Mouse (Mus musculus) heart, postnatal 25 days (tissue): ENCODE data around the gene Mpped2. TPM values are rescaled to one million over a fixed set of nuclear protein-coding genes. Genes with fewer than 3 reads are reported as not detected.

Source experiments
- DNase-seq: peaks from one replicate; pipeline ENCODE4 v3.0.0; 2022; ENCODE audit warnings: low spot score
- intact Hi-C: fragments of 180-260 bp; cut with DNase I; formaldehyde crosslinking; loops from one replicate; pipeline ENCODE4 v1.15.1; 2025
- total RNA-seq, 2 experiments: library from RNA; stranded (reverse); gene quantifications; 2 replicates each; pipeline ENCODE4 v1.2.3; 2021

Mpped2 gene
- 10 to 100 TPM; 18.1 to 18.7 TPM for total RNA-seq

DNA sequence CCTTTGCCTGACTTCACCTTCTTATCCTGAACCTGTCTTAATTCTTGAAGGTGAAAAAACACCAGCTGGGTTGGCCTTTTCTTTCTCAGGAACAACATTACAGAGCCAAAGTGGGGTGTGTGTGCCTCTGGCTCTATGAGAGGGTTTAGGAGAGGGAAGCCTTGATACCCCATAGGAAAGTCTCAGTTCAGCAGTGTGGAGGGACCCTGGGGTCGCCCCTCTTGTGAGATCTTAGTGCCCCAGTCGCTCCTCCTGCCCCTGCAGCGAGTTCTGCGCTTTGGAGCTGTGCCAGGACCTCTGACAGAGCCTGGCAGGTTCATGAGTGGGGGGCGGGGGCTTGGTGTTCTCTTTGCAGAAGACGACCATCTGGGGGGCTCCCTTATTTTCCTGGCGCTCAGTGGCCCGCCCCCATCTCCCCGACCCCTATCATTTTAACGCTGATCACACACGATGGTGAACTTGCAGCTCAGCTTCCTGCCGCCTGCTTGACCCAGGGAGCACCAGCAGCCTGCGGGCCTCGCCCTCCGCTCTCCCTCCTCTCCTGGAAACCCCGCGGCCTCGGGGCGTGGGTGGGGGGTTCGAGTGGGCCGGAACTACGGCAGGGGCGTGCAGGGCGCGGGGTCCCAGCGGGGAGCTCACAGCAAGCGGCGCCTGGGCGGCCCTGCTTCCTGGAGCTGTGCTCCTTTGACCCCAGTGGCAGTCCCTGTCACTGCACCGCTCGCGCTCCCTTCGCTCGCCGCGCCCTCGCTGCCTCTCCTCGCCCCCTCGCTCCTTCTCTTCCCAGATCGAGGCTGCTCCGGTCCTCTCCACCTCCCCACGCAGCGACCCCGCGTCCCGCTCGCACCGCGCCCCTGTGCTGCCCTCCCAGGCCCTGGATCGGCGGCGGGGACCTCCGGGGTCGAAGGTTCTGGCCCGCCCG lies at the start of gene Mpped2:
TSS of gene Mpped2 (plus strand) at position 487 of the 919 bp plus-strand sequence.
- intact Hi-C loops: loop anchor here (5.0 kb wide), 3 partner anchors 41 to 264 kb away; no protein-coding TSS in a partner anchor
- peak; percentile 26 for DNase-seq

DNA sequence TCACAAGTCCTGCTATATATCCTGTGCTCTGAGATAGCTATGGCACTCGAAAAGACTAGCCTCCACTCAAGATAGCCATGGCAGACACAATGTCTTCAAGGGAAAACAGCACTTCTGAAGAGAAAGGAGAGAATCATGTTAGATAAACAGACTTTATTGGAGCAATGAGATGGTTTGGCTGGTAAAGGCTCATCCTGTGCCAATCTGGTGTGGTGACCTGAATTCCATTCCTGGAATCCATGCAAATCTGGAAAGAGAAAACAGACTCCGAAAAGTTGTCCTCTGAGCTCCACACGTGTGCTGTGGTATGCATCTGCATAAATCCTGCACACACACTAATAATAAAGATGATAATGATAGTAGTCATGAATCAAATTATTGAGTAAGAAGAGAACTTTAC lies 48.3 kb upstream of the Mpped2 start:
- intact Hi-C loops: loop anchor here (10.0 kb wide), 1 partner anchor 210 kb away; no protein-coding TSS in a partner anchor

GRCm38 (mm10) chr2:106649686-106650570 lies 43.1 kb upstream of the Mpped2 start:
- intact Hi-C loops: loop anchor here (5.0 to 10.0 kb wide), 3 partner anchors 42 to 307 kb away; partner anchors contain the start of gene Mpped2
- peak; percentile 57 for DNase-seq

More for the DNA sequence above, 48.3 kb upstream of the Mpped2 start:
- no peak for DNase-seq

- intact Hi-C loops: loop anchor here (5.0 kb wide), 2 partner anchors 40 to 305 kb away; partner anchors contain the start of gene Mpped2
Measured at GRCm38 (mm10) chr2:106652151-106652550, 40.9 kb upstream of the Mpped2 start.

DNA sequence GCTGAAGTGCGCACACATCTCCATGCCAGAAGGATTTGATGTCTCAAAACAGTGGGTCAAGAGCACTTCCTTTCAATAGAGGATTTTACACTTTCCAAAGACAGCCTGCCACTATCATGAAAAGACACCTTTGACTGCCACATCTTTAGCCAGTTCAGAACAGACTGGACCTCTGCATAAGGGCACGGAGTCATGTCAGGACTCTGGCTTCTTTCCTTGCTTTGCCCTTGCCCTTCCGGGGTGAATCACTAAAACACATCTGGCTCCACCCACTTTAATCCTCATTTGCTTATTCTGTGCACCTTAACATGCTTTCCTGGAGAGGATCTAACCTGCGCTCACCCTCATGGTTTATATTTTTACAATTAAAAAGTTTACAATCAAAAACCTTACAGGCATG lies 40.3 kb upstream of the Mpped2 start:
- no peak for DNase-seq
- intact Hi-C loops: loop anchor here (5.0 kb wide), 2 partner anchors 40 to 305 kb away; partner anchors contain the start of gene Mpped2

More at GRCm38 (mm10) chr2:106652151-106652550, 40.9 kb upstream of the Mpped2 start:
- peak; percentile 2 for DNase-seq

DNA sequence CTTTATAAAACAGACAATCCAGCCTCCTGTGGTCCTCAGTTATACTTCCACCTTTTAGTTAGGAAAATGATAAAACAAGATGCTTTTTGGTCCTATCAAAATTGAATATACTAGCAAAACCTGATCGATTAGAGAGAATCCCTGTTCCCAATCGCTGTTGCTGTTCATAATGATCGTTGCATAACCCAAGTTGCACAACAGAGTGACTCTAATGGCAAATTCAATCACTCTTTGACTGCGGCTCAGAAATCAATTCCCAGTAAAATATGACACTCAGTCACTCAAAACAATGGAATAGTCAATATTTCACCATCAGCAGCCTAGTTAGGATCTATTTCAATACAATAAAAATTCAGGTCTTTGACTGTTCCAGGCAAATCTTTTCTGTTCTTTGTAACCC lies 39.8 kb upstream of the Mpped2 start:
- intact Hi-C loops: loop anchor here (5.0 kb wide), 2 partner anchors 39 to 304 kb away; partner anchors contain the start of gene Mpped2
- DNase-seq: no peak

DNA sequence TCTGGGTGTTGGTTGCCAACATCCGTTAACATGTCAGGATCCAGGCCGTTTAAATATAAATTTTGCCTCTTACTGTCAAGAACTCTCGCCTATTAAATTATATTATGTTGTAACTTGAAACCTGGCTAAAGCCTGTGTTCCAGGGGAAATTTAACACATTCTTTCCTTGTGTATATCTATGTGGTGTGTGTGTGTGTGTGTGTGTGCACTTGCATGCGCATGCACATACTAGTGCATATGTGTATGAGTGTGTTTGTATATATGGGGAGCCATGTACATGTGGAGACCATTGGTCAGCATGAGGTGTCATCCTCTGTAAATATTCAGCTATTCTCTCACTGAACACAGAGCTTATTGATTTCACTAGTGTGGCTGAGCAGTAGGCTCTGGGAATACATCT lies 37.8 kb upstream of the Mpped2 start:
- no peak for DNase-seq

DNA sequence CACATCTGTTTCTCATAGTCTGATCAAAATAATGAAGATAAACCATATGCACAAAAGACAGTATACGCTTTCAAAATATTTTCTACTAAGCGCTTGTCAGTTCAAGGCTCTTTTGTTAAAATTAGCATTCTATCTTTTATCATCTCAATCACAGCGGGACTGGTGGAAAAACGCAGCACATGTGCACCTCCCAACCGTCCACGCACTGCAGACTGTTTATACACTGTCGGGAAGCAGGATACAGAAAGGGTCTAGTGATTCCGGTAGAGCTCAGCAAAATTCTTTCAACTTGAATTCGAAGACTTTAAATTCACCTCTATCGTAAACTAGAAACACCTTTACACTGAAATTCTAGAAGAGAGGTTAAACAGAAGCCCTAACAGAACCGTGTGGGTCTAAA lies 27.8 kb upstream of the Mpped2 start:
- no peak for DNase-seq
- intact Hi-C loops: no loop called here

More for the DNA sequence above, 37.8 kb upstream of the Mpped2 start:
- intact Hi-C loops: no loop called here

DNA sequence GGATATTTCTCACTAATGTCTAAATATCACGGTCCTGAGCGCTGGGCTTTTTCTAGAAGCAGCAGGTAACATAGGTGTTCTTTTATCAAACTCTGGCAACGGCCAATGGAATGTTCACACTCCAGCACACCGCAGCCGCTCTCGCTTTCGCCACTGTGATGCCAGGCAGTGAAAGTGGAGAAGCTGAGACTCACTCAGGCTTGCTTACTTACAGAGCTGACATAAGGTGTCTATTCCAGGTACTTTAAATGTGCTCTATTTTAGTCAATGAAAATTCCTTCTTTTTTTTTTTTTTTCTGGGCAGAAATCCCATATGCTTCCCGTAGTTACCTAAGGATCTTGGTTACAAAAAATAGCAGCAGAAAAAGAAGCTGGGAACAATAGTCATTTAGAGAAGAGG lies 18.8 kb upstream of the Mpped2 start:
- intact Hi-C loops: no loop called here
- DNase-seq: no peak

GRCm38 (mm10) chr2:106677449-106677848 lies 15.6 kb upstream of the Mpped2 start:
- DNase-seq: no peak
- intact Hi-C loops: no loop called here

GRCm38 (mm10) chr2:106679720-106680455 lies 13.2 kb upstream of the Mpped2 start:
- DNase-seq: no peak
- intact Hi-C loops: no loop called here

- intact Hi-C loops: no loop called here
- no peak for DNase-seq
Measured at GRCm38 (mm10) chr2:106683185-106683831, 9.8 kb upstream of the Mpped2 start.

DNA sequence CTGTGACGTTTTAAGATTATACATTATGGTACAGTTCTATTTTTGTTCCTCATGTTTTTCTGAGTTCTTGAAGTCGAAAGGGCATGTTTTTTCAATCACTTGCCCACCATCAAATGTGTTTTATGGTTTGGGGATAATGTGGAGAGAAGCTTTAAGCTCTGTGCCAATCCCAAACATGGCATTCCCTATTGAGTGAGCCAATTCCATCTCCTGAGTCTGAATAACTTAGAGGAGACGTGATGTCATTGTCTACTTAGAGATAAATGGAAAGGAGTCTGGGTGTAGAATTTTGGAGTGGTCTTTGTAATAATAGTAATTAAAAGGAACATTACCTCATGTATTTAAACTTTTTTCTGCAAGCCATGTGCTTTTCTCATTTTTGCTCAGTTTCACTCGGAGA lies 9.2 kb upstream of the Mpped2 start:
- no peak for DNase-seq
- intact Hi-C loops: no loop called here

- intact Hi-C loops: loop anchor here (5.0 kb wide), 3 partner anchors 40 to 265 kb away; no protein-coding TSS in a partner anchor
Measured at GRCm38 (mm10) chr2:106691753-106692363, 1.2 kb upstream of the Mpped2 start.

GRCm38 (mm10) chr2:106692405-106692782 lies 675 bp upstream of the Mpped2 start:
- no peak for DNase-seq
- intact Hi-C loops: loop anchor here (5.0 kb wide), 3 partner anchors 40 to 265 kb away; no protein-coding TSS in a partner anchor

More at GRCm38 (mm10) chr2:106691753-106692363, 1.2 kb upstream of the Mpped2 start:
- DNase-seq: no peak

- intact Hi-C loops: loop anchor here (5.0 kb wide), 3 partner anchors 42 to 263 kb away; no protein-coding TSS in a partner anchor
- peak; percentile 14 for DNase-seq
Measured at GRCm38 (mm10) chr2:106693702-106694566, 865 bp downstream of the Mpped2 start.

DNA sequence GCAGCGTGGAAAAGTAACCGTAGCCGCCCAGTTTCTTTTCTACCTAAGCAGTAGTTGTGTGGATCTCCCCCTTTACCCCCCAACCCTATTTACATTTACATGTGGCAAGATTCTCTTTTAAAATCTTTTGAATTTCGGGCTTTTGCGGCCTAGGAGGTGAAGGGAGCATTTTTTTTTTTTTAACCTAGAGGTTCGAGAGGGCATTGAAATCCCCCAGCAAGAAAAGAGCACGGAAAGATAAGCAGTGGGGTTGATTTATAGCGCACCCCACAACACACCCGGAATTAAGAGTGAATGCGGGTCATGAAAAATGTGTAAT lies 1.5 kb downstream of the Mpped2 start:
- intact Hi-C loops: loop anchor here (5.0 kb wide), 3 partner anchors 42 to 263 kb away; no protein-coding TSS in a partner anchor
- DNase-seq: no peak
